Mouse (Mus musculus) T-cell, adult 2 months (primary cell): ENCODE measurements around the gene Camp.
"Not testable (repeated sequence)": the region's sequence is repeated elsewhere in the genome, so short reads cannot be mapped to it uniquely, and the experiment has no call there.

Experiments
- DNase-seq: peaks from one replicate; pipeline ENCODE4 v3.0.0; 2022; ENCODE audit warnings: low spot score

The Camp gene

DNA sequence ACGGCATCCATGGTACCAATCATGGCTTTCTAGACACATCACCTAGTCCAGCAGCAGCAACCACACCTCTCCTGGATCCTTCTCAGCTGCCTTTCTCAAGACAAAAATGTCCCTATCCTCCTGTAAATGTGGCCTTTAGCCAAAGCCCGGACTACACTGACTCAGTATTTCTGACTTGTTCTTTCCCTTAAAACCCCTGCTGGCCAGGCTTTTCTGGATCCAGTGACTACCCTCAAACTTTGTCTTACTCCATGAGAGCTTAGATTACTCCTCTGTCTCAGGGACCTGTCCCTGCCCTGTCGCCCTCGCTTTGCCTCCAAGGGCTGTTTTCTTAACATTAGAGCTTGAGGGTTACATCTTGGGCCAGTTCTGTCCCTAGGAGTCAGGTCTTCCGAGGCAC, 682 bp upstream of the Camp start:
- no peak for DNase-seq

DNA sequence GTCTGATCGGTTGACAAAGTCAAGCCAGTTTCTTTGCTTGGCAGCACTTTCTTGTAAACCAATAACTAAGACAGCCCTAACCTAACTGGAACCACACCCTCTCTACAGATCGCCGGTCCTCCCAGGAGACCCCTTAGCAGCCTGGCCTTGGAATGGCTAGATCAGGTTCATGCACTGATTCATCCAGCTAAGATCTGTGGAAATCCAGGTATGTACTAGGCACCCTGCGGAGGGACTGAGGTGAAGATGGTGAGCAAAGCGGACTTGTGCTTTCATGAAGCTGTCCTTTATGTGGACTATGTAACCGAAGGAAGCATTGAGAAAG, 16.4 kb downstream of the Camp start:
- DNase-seq: no peak

DNA sequence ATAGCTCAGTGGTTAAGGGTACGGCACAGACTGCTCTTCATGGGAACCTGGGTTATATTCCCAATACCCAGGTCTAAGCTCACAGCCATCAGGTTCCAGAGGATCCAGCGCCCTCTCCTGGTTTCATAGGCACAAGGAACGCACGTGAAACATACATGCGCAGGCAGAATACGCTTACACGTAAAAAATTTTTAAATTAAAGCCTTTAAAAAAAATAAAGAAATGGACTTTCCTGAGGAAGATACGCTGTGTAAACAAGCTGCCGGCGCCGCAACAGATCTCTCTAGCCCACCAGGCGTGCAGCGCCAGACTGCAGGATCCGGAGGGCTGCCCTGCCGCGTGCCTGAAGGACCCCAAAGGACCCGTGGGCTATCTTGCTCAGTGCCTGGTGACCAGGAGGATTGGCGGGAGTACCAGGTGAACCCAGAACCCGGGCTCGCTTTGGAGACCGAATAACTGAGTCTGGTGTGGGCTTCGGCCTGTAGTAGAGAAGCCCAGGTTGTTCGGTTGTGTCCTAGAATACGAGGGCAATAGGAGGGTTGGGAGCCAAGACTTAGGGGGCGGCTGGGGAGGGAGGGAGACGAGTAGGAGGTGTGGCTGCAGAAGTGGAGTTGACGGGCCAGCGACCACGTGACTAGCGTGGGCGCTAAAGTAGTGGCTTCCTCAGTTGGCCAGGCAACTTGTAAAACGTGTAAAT, 16.9 kb downstream of the Camp start, which contains the start of gene Nme6:
Gene Nme6 (plus strand): TSS at position 359 of the 697 bp plus-strand sequence.
- peak; percentile 80 for DNase-seq

DNA sequence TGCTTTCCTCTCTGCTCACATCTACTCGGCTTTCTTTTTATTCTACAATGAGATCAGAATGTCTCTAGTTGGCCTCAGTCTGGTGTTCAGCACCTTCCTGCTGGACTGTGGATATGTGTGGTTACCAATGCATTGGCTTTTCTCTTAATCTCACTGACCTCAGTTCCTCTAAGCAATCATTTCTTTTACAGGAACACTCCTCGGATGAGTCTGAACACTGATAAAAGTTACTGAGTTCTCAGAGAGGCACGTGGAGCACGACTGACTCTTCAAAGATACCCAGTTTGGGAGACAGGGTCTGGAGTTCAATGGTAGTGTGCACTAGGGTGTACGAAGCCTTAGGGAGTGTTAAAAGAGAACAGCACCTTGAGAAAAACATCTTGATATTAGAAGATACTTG, 23.2 kb downstream of the Camp start:
- DNase-seq: no peak

DNA sequence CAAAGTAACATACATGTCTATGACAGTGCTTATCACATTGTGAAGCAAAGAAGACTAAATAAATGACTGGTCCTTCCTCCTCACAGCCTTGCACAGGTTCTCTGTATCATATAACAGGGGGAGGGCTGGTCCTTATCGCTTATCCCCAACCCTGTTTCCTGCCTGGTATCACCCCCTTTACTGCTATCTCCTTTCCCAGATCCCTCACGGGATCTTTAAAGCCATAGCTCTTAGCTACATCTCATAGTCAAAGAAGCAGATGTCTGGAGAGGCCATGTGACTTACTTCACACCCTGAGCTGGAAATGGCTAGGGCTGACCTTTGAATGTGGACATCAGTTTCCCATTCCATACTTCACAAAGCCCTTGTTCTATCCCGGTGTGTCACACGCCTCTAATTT, 23.7 kb downstream of the Camp start:
- DNase-seq: no peak

DNA sequence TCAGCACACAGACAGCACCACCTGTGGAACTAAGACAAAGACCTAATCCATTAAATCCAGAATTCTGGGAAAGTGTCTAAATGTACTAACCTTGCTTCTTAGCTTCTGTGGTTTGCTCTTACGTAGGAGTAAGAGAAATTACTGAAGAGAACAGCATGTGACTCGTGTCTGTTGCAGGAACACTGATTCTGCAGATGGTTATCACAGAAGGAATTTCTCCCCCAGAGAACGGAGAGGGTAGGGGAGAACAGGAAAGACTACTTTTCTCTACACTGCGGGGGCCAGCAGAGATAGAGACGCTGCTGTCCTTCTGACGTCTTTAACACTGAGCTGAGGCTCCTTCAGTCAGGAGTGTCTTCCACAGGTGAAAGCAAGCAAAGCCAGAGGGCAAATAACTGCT, 33.1 kb downstream of the Camp start:
- no peak for DNase-seq

DNA sequence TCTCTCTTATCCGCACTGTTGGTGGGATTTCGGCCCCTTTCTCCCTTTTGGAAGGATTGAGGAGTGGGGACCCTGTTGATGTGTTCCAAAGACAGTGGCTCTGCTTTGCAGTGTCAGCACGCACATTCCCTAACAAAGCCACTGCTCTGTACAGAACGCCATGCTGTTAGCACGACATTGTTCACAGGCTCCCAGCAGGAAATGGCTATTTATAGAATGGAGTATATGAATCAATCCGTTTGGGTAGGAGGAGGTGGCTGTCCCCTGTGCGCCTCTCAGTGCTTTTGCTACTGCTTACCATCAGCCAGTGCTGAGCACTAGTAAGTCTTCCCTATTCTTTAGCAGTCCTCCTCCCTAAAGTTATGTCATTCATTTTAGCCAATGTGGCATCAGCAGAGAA, 36.0 kb downstream of the Camp start:
- no peak for DNase-seq

DNA sequence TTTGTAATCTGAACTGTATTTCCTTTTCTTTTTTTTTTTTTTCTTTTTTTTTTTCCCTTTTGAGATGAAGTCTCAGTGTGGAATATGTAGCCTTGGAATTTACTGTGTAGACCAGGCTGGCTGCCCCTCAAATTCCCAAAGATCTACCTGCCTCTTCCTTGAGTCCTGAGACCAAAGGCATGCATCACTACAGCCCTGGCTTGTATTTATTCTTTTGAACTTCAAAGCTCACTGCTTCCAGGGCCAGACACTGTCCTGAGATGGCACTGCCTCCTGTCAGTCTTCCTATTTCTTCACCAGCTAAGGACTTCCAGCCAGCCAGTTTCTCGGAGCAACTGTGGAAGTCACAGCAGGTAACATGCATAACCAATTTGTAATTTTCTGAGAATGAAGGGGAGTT, 37.4 kb downstream of the Camp start, which contains the start of gene Spink8:
Gene Spink8 (plus strand): TSS at position 301 of the 400 bp plus-strand sequence.
- DNase-seq: no peak

DNA sequence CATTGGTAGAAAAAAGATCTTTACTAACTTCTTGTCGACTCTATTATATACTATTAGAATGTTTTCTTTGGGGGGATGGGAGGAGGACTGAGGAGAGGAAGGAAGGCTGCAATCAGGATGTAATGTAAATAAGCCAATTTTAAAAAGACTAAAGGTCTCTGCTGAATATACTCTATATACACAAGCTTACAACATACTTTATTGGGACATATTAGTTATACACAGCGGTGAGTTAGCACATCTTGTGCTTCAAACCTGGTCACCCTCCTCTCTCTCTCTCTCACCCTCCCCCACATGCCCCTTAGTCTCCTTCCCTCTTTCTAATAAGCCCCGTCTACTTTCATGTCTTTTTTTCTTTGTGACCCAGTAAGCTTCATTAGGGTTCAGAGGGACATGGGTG, 41.5 kb downstream of the Camp start:
- DNase-seq: no peak

DNA sequence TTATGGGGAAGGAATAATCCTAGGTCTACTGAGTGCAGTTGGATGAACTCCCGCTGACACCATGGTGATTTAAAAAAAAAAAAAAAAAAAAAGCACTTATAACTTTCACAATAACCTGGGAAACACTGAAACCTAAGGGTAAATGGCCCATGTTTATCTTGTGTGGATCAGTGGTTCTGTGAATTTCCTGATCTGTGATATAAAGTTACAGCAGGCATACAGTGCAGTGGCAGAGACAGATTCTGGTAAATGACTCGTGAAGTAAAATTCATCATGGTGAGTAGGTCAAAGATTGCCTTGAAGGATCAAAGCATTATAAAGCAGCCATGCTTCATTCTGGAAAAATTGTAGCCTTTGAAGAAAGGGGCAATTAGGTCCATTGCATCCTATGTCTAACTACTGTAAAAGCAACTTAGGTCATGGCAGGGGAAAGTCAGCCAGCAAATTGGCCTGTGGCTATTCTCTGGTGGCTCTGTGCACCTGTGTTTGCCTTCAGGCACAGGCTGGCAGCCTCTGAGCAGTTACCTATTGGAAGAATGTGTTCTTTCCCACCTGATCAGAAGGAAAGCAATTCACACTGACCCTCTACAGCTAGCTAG, 42.6 kb downstream of the Camp start:
- DNase-seq: no peak

DNA sequence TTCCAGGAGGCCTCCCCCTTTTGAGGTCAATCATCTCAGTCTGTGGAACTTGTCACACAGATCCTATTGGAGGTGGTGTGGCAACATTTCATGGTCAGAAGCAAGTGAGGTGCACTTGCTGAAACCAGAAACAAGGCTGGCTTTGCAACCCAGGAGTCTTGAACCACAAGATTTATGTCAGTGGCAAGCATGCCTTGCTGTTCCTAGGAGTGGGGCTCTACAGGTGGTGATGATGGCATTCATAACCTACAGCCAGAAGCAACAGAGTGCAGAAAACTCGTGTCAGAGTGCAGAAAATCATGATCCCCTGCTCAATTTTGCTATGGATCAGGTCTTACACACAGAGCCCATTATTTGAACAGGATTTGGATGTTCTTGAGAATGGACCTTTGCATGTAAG, 43.2 kb downstream of the Camp start:
- DNase-seq: no peak

DNA sequence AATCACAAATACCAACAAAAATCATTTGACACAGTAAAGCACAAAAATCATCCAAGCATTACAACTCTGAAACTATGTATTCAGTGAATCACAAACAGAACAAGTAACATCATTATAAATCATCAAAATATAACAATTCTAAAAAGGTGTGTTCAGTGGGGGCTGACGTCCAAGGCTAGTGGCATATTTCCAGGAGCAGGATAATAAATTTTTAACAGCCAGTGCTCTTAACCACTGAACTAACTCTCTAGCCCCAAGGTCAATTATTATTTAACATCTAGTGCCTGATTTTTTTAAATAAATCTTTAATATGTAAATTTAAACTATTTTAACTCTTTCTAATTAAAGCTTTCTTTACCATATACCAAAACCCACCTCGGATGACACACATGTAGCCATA, 43.8 kb downstream of the Camp start:
- DNase-seq: not testable (repeated sequence)

DNA sequence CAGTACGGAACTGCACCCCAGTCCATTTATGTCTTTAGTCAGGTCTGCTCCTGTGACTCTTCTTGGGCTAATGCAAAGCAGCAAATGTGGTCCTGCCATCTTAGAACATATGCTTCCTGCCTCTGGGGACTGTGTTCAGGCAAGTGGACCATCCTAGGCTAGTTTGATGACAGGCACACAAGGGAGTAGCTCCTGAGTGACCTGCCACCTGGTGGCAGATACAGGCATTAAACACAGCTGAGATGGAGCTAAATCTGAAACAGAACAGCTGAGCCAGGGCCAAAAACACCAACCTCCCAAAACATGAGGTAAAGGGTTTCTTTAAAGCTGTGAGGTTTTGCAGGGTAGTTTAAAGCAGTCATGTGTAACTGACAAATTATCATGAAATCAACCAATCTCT, 51.4 kb downstream of the Camp start:
- DNase-seq: peak; percentile 1
